In genomic region chr2:180897857-180898256, GRCm38 (mm10) we compare ENCODE assay signal across 20 mouse cellular contexts. TPM values are rescaled to one million over a fixed set of nuclear protein-coding genes. Genes with fewer than 3 reads are reported as not detected.
DNase-seq lines count a peak whose midpoint lies in the region; ATAC-seq lines count a peak whose summit lies in the region.
"Had no signal": no experiment of that assay in that cellular context is flagged by ENCODE, and none has a peak within 500 bp of the region (broad histone marks: within the 10 kb centered on the region; RNA-seq: fewer than 3 reads in every experiment).

No protein-coding gene starts in this region.

- no peak for ATAC-seq in forebrain, embryonic 12.5 days (ENCODE audit: low FRiP score)
- no peak for ATAC-seq in forebrain, embryonic 11.5 days (replicated peaks; ENCODE audit: low FRiP score)
- no peak for ATAC-seq in neural tube, embryonic 11.5 days (ENCODE audit: insufficient read depth, low FRiP score, low TSS enrichment)
- ATAC-seq in hindbrain, embryonic 16.5 days = no peak
- no peak for ATAC-seq in neural tube, embryonic 15.5 days (ENCODE audit: low FRiP score)
- ATAC-seq in frontal cortex, adult (ENCODE audit: low TSS enrichment) = no peak
- ATAC-seq: intestine, embryonic 16.5 days had no signal

- H3K27ac ChIP-seq in forebrain, embryonic 12.5 days = peak overlapping the region; percentile 99
- H3K27ac ChIP-seq in forebrain, embryonic 11.5 days (ENCODE audit: low read depth, low read length) = no peak overlapping the region
- H3K27ac ChIP-seq in neural tube, embryonic 11.5 days (ENCODE audit: low read depth, low read length) = 0 out of 2 replicates have a peak overlapping the region, but pooled peaks have one; percentile 20
- peak overlapping the region; percentile 70; the same call in 1 of the 2 replicates for H3K27ac ChIP-seq in hindbrain, embryonic 16.5 days (ENCODE audit: low read depth, low read length)
- peak overlapping the region; percentile 98 for H3K27ac ChIP-seq in neural tube, embryonic 15.5 days (replicated peaks)
- H3K27ac ChIP-seq: embryonic facial prominence, embryonic 15.5 days; heart, embryonic 10.5 days; kidney, postnatal 0 days had no signal

- DNase-seq in forebrain, embryonic 11.5 days (ENCODE audit: low spot score) = no peak
- no peak for DNase-seq in neural tube, embryonic 11.5 days (ENCODE audit: low spot score)
- no peak for DNase-seq in neural tube, embryonic 10.5 days (ENCODE audit: extremely low spot score, low spot score)
- no peak for DNase-seq in kidney, postnatal 25 days
- DNase-seq: cerebellum, adult 11 months; gastrocnemius, postnatal 25 days; lung, adult 2 months; lung, postnatal 4 days; spleen, adult 18-20 months; thymus, postnatal 36 days had no signal

- H3K4me1 ChIP-seq in forebrain, embryonic 12.5 days = peaks cover 37% of the 10 kb centered on the region
- peaks cover 4% of the 10 kb centered on the region; the same call in 1 of the 2 replicates for H3K4me1 ChIP-seq in forebrain, embryonic 11.5 days (replicated peaks; ENCODE audit: control insufficient read depth, insufficient read depth, low read length)
- H3K4me1 ChIP-seq in neural tube, embryonic 11.5 days (ENCODE audit: control insufficient read depth, insufficient read depth, low read length) = peaks cover 18% of the 10 kb centered on the region
- peaks cover 23% of the 10 kb centered on the region for H3K4me1 ChIP-seq in hindbrain, embryonic 16.5 days (ENCODE audit: control insufficient read depth, insufficient read depth, low read depth, low read length)
- H3K4me1 ChIP-seq in neural tube, embryonic 15.5 days = peaks cover 55% of the 10 kb centered on the region

- no peak overlapping the region for H3K4me3 ChIP-seq in forebrain, embryonic 12.5 days (replicated peaks)
- no peak overlapping the region for H3K4me3 ChIP-seq in forebrain, embryonic 11.5 days (ENCODE audit: low read depth, low read length)
- H3K4me3 ChIP-seq in neural tube, embryonic 11.5 days (ENCODE audit: low read depth, low read length) = no peak overlapping the region
- no peak overlapping the region for H3K4me3 ChIP-seq in hindbrain, embryonic 16.5 days (ENCODE audit: low read length)
- no peak overlapping the region for H3K4me3 ChIP-seq in neural tube, embryonic 15.5 days (replicated peaks)
- H3K4me3 ChIP-seq: embryonic facial prominence, embryonic 15.5 days; heart, embryonic 10.5 days had no signal

- H3K9me3 ChIP-seq in forebrain, embryonic 12.5 days = no peaks in the 10 kb centered on the region
- no peaks in the 10 kb centered on the region for H3K9me3 ChIP-seq in forebrain, embryonic 11.5 days (ENCODE audit: control insufficient read depth, low read length)
- H3K9me3 ChIP-seq in neural tube, embryonic 11.5 days (ENCODE audit: control insufficient read depth, low read length) = no peaks in the 10 kb centered on the region
- no peaks in the 10 kb centered on the region for H3K9me3 ChIP-seq in hindbrain, embryonic 16.5 days (ENCODE audit: control insufficient read depth, low read length)
- no peaks in the 10 kb centered on the region for H3K9me3 ChIP-seq in neural tube, embryonic 15.5 days (replicated peaks)
- H3K9me3 ChIP-seq: embryonic facial prominence, embryonic 15.5 days; heart, embryonic 10.5 days had no signal

- no peak overlapping the region for H3K9ac ChIP-seq in forebrain, embryonic 12.5 days
- no peak overlapping the region for H3K9ac ChIP-seq in forebrain, embryonic 11.5 days (ENCODE audit: low read length)
- no peak overlapping the region for H3K9ac ChIP-seq in neural tube, embryonic 11.5 days (ENCODE audit: low read length)
- no peak overlapping the region for H3K9ac ChIP-seq in hindbrain, embryonic 16.5 days (ENCODE audit: low read depth, low read length)
- H3K9ac ChIP-seq in neural tube, embryonic 15.5 days (replicated peaks) = no peak overlapping the region
- H3K9ac ChIP-seq: embryonic facial prominence, embryonic 15.5 days had no signal

- WGBS in forebrain, embryonic 12.5 days = 84% methylated on average over 6 of the region's 6 CpGs
- 84% methylated on average over 6 of the region's 6 CpGs for WGBS in forebrain, embryonic 11.5 days
- WGBS in neural tube, embryonic 11.5 days = 81% methylated on average over 6 of the region's 6 CpGs
- 53% methylated on average over 6 of the region's 6 CpGs for WGBS in hindbrain, embryonic 16.5 days
- 57% methylated on average over 6 of the region's 6 CpGs for WGBS in neural tube, embryonic 15.5 days

- 0 out of 2 replicates have a peak, but pooled peaks cover 12% of the 10 kb centered on the region for H3K27me3 ChIP-seq in forebrain, embryonic 12.5 days
- no peaks in the 10 kb centered on the region for H3K27me3 ChIP-seq in forebrain, embryonic 11.5 days (ENCODE audit: control insufficient read depth, insufficient read depth, low read length)
- H3K27me3 ChIP-seq in neural tube, embryonic 11.5 days (ENCODE audit: control insufficient read depth, insufficient read depth, low read length) = peaks cover 15% of the 10 kb centered on the region; the same call in 1 of the 2 replicates
- no peaks in the 10 kb centered on the region for H3K27me3 ChIP-seq in hindbrain, embryonic 16.5 days (replicated peaks; ENCODE audit: control insufficient read depth, insufficient read depth, low read length)
- no peaks in the 10 kb centered on the region for H3K27me3 ChIP-seq in neural tube, embryonic 15.5 days (replicated peaks)

- no peaks in the 10 kb centered on the region for H3K36me3 ChIP-seq in forebrain, embryonic 12.5 days (replicated peaks)
- H3K36me3 ChIP-seq in forebrain, embryonic 11.5 days (ENCODE audit: control insufficient read depth, insufficient read depth, low read length) = no peaks in the 10 kb centered on the region
- H3K36me3 ChIP-seq in neural tube, embryonic 11.5 days (ENCODE audit: control insufficient read depth, insufficient read depth, low read length) = no peaks in the 10 kb centered on the region
- no peaks in the 10 kb centered on the region for H3K36me3 ChIP-seq in hindbrain, embryonic 16.5 days (ENCODE audit: control insufficient read depth, insufficient read depth, low read length)
- 0 out of 2 replicates have a peak, but pooled peaks cover 2% of the 10 kb centered on the region for H3K36me3 ChIP-seq in neural tube, embryonic 15.5 days

- no peak overlapping the region for H3K4me2 ChIP-seq in forebrain, embryonic 12.5 days
- no peak overlapping the region for H3K4me2 ChIP-seq in forebrain, embryonic 11.5 days (ENCODE audit: low read depth, low read length, severe bottlenecking)
- H3K4me2 ChIP-seq in neural tube, embryonic 11.5 days (ENCODE audit: low read depth) = no peak overlapping the region
- H3K4me2 ChIP-seq in hindbrain, embryonic 16.5 days (ENCODE audit: low read length) = no peak overlapping the region
- H3K4me2 ChIP-seq in neural tube, embryonic 15.5 days = no peak overlapping the region
- H3K4me2 ChIP-seq: embryonic facial prominence, embryonic 15.5 days had no signal

RNA-seq across cellular contexts. Expression of gene Ythdf1, which starts 22.9 kb away (rescaled TPM):
- polyA plus RNA-seq in forebrain, embryonic 12.5 days (2016; fragmentation: Nextera tagmentation; extraction: Ambion mirVana) = 62.6 and 64.5 TPM in 2 replicates
- 74.5 and 75.4 TPM in 2 replicates for polyA plus RNA-seq in forebrain, embryonic 11.5 days (2014; fragmentation: Nextera tagmentation; extraction: Ambion mirVana)
- 75.7 and 77.9 TPM in 2 replicates for polyA plus RNA-seq in neural tube, embryonic 11.5 days (2014; fragmentation: Nextera tagmentation; extraction: Ambion mirVana)
- polyA plus RNA-seq in hindbrain, embryonic 16.5 days (2015; fragmentation: Nextera tagmentation; extraction: Ambion mirVana) = 12.0 and 33.7 TPM in 2 replicates
- 48.2 and 50.0 TPM in 2 replicates for polyA plus RNA-seq in neural tube, embryonic 15.5 days (2015; fragmentation: Nextera tagmentation; extraction: Ambion mirVana)

RNA-seq across cellular contexts. Expression of gene Birc7, which starts 31.0 kb away (rescaled TPM):
- polyA plus RNA-seq in forebrain, embryonic 12.5 days (2016; fragmentation: Nextera tagmentation; extraction: Ambion mirVana) = 0.11 and 0.41 TPM in 2 replicates
- 0.35 and 0.36 TPM in 2 replicates for polyA plus RNA-seq in forebrain, embryonic 11.5 days (2014; fragmentation: Nextera tagmentation; extraction: Ambion mirVana)
- 0.25 and 0.46 TPM in 2 replicates for polyA plus RNA-seq in neural tube, embryonic 11.5 days (2014; fragmentation: Nextera tagmentation; extraction: Ambion mirVana)
- 0.13 and 0.26 TPM in 2 replicates for polyA plus RNA-seq in hindbrain, embryonic 16.5 days (2015; fragmentation: Nextera tagmentation; extraction: Ambion mirVana)
- polyA plus RNA-seq in neural tube, embryonic 15.5 days (2015; fragmentation: Nextera tagmentation; extraction: Ambion mirVana) = 0.20 TPM in 1 of 2 replicates, not detected in the other
- polyA plus RNA-seq: embryonic facial prominence, embryonic 15.5 days; kidney, postnatal 0 days; liver, adult 2 months; lung, adult 2 months; stomach, embryonic 16.5 days had no signal

RNA-seq across cellular contexts. Expression of gene Nkain4, which starts 56.6 kb away (rescaled TPM):
- polyA plus RNA-seq in forebrain, embryonic 12.5 days (2016; fragmentation: Nextera tagmentation; extraction: Ambion mirVana) = 39.4 and 43.5 TPM in 2 replicates
- 33.5 and 36.1 TPM in 2 replicates for polyA plus RNA-seq in forebrain, embryonic 11.5 days (2014; fragmentation: Nextera tagmentation; extraction: Ambion mirVana)
- 65.1 and 73.6 TPM in 2 replicates for polyA plus RNA-seq in neural tube, embryonic 11.5 days (2014; fragmentation: Nextera tagmentation; extraction: Ambion mirVana)
- 106 and 107 TPM in 2 replicates for polyA plus RNA-seq in hindbrain, embryonic 16.5 days (2015; fragmentation: Nextera tagmentation; extraction: Ambion mirVana)
- 89.0 and 91.1 TPM in 2 replicates for polyA plus RNA-seq in neural tube, embryonic 15.5 days (2015; fragmentation: Nextera tagmentation; extraction: Ambion mirVana)
